Mouse (Mus musculus) embryo, embryonic 11.5 days (tissue): Measurements from ENCODE around the gene Tor1aip1.
"Not testable (repeated sequence)": the region's sequence is repeated elsewhere in the genome, so short reads cannot be mapped to it uniquely, and the experiment has no call there.

ENCODE experiments used
- DNase-seq: peaks from one replicate; pipeline ENCODE4 v3.0.0-alpha.2; 2012; ENCODE audit warnings: low read depth, low spot score

The Tor1aip1 gene

DNA sequence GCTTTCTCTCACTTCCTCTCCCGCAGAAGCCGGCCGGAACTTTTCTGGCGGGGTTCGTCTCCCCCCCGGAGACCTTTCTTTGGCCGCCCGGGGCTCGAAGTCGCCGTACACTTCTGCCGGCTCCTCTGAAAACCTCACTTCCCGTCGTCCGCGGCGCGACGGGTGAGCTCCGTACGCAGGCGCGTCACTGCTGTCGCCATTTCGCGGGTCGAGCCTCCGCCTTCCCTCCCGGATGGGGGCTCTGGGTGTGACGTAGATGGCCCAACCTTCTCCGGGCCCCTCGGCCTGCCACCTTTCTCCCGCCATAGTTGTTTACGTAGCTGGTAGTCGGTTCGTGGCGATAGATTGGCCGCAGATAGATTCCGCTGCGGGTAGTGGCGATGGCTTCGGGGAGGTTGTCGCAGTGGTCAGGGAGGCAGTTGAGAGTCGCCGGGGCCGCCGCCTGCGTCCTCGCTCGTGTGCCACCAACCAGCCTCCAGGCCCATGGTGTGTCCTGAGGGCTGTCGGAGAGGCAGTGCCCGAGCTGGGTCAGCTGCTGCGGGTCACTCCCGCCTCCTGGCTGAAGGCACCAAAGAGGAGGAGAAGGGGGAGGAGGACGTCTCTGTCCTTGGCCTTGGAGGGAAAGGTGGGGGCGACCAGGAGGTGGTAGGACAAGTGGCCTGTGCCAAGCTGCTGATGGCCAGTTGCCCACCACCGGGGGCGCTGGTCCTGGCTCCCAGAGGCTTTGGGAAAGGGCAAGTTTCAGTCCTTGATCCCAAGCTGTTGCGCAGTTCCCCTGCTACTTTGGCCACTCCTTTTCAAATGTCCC is at the start of gene Tor1aip1:
Tor1aip1 (minus strand) TSS at position 551 of the 808 bp plus-strand sequence.
- DNase-seq = peak; percentile 97

DNA sequence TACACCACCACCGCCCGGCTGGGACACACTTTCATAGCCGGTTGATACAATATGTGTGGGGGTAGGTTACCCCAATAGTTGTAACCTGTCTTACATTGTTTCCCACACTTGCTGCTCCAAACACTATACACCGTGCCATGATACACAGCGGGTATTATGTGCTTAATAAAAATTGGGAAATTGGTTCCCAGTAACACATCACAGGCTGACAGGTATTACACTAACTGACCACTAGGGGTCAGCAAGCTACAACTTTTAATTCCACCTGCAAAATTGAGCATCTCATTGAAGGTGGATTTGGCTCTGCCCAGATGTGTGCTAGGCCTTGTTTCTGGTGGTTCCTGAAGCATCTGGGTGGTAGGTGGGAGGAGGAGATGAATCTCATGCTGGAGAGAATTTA is 49.5 kb upstream of the Tor1aip1 start:
- DNase-seq = peak; percentile 45

DNA sequence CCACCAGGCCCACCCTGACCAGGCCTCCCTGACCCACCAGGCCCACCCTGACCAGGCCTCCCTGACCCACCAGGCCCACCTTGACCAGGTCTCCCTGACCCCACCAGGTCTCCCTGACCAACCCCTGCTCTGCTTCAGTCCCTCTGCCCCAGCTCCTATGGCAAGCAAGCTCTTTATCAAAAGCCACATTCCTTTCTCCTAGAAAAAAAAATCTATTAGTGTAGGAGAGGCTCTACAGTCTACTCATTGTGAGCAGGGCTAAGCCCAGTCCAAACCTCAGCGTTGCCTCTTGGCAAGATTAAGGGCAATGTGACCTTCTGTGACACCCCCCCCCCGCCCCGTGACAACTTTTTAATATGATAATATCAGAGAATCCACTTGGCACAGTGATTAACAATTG is 48.3 kb upstream of the Tor1aip1 start:
- no peak for DNase-seq

DNA sequence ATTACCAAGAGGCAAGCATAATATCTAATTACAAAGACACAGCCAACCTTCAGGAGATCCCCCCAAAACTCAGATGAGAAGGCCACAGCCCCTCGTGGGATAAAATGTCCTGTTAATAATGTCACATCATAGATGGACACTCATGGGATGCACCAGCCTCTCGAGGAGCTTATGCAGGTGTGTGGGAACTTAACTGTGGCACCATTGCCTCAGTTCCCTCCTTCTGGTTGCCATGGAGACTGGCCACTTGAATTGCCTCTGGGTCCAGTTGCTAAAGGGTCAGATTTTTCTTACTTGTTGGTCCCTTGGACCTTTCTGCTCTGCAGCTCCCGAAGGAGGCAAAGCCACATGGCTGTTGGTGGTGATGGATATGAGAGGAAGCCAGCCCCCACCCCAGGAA is 41.4 kb upstream of the Tor1aip1 start:
- no peak for DNase-seq

DNA sequence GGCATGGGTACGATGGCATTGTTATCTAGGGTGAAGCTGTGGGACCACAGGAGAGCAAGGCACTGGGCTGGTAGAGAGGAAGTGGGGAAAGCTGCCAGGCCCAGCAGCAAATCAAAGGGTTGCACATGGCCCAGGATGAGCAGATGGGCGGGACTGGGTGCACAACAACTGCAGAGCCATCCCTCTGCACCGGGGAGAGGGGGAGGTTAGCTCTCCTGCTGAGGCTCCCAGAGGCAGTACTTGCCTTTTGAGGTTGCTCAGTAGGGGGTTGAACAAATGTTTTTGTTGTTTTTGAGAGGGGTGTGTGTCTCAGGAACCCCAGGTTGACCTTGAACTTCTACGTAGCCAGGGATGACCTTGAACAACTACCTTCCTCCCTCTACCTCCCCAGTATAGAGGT is 40.2 kb upstream of the Tor1aip1 start:
- DNase-seq = no peak

DNA sequence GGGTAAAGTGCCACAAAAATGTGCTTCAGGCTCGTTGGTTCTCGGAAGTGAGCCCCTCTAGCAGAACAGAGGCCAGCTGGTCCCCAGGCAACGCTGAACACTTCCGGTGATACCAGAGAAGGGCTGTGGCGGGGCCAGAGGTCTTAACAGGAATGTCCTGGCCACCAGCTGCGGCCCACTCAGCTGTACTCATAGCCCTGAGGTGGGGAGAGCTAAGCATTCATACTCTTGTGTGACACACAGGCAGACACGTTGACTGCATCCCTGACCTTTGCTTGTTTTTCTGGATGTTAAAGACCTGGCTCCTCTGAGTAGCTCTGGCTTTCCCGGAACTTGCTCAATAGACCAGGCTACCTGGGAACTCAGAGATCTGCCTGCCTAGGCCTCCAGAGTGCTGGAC is 38.3 kb upstream of the Tor1aip1 start:
- DNase-seq = no peak

DNA sequence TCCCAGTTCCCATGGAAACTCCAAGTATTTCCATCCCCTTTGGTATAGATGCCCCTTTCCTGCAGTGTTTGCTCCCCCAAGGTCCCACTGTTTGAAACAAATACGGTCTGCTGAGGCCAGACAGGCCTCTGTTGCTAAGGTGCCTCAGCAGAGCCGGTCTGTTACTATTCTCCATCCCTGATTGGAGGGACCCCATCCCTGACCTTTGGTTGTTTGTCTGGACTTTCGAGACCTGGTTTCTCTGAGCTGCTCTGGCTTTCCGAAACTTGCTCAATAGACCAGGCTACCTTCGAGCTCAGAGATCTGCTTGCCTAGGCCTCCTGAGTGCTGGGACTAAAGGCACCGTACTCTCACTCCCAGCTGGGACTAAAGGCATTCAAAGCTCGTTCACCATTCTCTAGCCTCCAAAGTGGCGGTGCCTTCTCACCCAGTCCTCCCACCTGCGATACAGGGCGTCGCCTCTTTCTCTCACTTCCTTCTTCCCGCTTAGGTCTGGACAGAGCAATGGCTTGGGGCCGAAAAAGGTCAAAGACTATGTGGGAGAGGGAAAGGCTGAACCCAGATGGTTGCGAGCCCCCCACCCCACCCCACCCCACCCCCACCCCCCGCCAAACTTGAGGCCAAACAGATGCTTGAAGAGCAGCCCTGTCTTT is 37.0 kb upstream of the Tor1aip1 start:
- no peak for DNase-seq

DNA sequence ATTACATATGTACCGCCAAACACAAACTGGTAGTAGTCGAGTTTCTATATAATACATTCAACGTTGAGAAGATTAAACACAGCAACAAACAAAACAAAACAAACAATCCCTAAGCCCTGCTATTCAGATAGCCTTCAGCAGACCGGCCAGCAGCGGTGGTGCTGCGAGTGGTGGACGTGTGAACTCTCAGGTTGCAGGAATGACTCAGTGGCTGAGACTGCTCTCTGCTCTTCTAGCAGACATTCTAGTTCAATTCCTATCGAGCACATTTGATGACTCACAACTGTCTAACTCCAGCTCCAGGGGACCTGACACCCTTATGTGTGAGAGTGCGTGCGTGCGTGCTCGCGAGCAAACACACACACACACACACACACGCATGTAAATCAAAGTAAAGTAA is 33.8 kb upstream of the Tor1aip1 start:
- DNase-seq = no peak

DNA sequence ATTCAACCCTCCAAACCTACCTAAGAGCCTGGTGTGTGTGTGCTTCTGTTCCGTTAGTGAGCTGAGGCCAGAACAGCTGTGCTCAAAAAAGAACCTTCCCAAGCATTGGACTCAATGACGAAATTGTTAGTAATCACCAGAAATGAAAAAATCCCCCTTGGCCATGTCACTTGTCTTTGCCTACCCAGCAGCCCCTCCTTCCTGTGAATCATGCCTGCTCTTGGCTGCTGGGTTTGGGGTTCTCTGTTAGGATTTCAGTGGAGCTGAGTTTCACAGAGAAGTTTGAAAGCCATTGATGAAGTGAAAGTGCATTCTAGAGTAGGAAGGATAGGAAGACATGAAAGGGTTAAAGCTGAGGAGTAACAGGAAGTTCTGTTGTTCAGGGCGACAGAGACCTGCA is 29.9 kb upstream of the Tor1aip1 start:
- DNase-seq = no peak

DNA sequence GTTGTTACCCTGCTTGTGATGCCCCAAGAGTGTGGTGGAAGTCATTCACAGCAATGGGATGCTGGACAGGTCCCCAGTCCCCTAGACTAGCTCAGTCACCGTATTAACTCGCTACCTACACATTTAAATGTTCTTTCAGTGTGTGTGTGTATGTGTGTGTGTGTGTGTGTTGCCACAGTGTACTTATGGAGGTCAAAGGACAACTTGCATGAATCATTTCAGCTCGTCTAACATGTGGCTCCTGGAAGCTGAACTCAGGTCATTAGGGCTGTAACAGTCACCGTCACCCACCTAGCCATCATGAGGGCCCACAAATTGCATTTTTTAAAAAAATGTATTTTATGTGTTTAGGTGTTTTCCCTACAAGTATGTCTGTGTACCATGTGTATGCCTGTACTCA is 25.9 kb upstream of the Tor1aip1 start:
- DNase-seq = no peak

DNA sequence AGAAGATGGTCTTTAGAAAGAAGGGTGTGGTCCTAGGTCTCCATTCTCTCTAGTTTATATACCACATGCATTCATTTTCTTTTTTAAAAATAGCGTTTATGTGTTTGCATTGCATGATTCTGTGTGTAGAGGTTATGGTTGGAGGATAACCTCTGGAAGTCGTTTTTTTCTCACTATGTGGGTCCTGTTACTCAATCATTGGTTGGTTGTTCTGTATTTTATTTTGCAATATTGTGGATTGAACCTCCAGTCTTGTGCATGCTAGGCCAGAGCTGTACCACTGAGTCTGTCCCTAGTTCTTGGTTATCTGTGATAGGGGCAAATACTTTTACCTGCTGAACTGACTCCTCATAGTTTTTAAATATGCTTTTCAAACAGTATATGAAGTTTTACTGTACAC is 21.9 kb upstream of the Tor1aip1 start:
- no peak for DNase-seq

DNA sequence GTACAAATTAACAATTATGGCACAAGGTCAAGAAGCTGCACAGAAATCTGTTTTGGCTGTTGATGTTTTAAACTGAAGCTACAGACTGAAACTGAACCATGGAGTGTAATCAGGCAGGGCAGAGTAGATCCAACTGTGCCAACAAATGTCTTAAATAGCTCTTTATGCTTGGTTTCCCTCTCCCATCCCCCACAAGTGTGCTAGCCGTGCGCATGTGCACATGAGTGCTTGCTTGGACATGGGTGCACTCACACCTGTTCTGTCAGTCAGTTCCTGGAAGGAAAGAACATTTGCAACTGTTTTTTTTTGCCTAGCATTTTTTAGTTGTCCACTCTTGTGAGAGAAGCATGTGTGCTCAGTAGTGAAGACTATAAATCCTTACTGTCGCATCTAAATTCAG is 10.4 kb upstream of the Tor1aip1 start:
- no peak for DNase-seq

DNA sequence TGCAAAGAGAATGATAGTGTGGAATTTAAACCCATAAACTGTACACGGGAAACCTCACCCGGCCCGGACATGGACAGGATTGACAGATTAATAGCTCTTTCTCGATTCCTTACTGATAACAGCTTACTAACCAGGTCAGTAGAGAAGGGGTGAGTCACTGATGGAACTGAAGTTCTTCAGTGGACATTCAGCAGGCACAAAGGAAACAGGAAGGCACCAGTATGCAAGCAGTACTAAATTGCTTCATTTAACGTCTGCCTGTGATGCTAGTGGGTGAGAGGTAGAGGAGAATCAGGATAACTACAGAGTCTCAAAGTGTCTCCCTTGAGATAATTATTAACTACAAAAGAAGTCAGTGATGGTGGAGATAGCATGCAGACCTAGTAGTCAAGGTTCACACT is 7.9 kb upstream of the Tor1aip1 start:
- no peak for DNase-seq

DNA sequence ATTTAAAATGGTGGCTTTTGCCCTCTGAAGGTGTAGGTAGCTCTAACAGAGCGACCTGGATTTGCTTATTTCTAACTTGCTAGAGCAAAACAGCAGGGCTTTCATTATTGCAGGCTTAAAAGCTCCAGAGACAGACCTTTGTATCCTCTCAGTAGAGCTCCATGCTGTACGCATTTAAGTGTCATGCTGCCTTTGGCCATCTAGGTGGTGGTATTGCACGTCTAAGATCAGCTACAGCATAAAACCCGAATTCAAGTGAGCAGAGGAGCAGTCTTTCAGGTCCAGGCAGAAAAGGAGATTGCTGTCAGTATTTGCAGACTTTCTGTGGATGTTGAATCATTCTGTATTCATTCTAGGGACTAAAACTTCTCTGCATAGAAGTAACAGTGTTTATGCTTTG is 6.7 kb upstream of the Tor1aip1 start:
- peak; percentile 23 for DNase-seq

DNA sequence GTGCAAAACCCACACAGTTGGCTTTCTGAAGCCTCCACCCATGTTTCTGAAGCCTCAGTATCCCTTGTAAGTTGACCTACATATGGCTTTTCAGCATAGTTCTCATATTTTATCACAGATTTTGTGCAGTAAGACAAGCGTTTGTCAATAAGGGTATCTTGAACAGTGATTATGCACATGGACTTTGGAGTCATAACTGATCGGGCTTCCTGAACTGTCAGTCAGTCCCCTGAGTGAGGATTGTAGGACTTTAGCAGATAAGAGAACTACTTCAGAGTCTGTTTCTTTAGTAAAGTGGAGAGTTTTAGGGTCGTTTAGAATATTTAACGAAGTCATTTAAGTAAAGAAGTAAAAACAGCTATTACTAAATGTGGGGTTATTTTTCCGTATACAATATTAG is 6.2 kb upstream of the Tor1aip1 start:
- DNase-seq = no peak

DNA sequence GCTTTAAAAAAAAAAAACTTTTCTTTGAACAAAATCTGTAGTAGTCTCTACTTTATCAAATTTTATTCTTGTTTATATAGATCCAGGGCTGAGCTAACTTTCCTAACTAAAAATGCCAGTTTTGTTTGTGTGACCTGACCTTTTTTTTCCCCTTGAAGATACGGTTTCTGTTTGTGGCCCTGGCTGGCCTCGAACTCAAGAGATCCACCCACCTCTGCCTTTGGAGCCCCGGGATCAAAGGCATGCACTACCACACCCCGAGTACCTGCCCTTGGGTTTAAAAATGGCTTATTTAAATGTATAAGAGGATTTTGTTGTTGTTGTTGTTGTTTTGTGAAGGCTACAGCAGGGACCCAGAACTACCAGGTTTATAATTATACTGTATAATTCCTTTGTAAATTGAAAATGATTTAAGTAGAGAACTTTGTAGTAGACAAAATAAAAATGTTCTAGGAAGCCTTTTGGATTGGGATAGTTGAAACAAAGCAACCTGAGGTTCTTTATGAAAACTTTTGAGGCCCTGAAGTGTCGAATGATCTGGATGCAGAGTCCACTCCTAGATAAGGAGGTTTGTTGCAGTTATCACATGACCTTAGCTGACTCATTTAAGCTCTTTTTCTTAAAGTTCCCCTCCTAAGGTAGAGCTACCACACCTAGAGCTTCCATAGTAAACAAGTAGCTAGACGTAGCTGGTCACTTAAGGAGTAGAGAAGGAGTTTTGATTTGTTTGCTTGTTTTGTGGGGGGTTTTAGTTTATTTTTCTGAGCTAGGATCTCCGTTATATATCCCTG is 5.4 kb upstream of the Tor1aip1 start:
- DNase-seq = no peak

DNA sequence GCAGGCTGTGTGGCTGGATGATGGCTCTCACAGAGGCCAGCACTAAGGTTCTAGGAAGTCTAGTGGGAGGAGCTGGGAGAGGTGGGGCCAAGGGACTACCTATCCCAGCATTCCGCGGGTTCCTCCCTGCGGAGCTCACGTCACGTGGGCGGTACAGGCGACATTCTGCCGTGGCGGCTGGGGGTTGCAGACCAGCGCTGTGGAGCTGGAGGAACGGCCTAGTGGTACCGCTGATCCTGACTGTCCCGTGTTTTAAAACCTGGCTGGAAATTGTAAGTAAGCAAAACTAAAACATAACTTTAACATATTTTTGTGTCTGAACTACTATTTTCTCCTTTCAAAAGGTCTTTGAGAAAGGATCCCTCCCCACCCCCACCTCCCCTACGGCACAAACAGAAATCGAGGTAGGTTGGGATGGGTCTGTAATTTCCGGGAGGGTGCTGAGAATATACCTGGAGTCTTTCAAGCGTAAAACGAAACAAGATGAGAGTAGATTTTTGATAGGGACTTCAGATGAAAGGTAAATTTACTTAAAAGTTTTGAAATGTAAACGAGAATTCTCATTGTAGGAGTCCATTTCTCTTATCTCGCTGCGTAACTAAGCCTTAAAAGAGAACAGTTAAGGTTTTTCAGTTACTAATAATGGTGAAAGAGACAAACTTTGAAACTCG is 4.6 kb upstream of the Tor1aip1 start:
- DNase-seq = peak; percentile 87

DNA sequence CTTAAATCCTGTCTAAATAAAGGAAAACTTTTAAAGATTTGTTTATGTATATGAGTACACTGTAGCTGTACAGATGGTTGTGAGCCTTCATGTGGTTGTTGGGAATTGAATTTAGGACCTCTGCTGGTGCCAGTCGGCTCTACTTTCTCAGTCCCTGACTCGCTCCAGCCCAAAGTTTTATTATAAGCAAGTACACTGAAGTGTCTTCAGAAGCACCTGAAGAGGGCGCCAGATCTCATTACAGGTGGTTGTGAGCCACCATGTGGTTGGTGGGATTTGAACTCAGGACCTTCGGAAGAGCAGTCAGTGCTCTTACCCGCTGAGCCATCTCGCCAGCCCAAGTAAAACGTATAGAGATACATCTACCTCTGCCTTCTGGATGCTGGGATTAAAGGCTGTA is 3.7 kb upstream of the Tor1aip1 start:
- DNase-seq = not testable (repeated sequence)

DNA sequence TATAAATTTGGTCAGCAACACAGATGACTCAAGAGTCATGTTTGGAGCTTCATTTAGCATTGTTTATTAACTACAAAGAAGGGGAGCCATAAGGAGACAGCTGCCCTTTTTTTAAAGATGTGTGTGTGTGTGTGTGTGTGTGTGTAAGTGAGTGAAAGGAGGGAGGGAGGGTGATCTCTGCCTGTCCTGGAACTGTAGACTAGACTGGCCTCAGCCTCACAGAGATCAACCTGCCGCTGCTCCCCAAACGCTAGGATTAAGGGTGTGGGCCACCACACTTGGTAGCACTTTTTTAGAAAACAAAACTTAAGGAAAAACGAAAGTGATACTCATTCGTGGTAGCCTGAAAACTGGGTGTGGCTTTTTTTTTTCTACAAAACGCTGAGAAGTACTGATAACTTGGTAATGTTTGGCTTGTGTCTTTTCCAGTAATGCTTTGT is 884 bp upstream of the Tor1aip1 start:
- DNase-seq = no peak

DNA sequence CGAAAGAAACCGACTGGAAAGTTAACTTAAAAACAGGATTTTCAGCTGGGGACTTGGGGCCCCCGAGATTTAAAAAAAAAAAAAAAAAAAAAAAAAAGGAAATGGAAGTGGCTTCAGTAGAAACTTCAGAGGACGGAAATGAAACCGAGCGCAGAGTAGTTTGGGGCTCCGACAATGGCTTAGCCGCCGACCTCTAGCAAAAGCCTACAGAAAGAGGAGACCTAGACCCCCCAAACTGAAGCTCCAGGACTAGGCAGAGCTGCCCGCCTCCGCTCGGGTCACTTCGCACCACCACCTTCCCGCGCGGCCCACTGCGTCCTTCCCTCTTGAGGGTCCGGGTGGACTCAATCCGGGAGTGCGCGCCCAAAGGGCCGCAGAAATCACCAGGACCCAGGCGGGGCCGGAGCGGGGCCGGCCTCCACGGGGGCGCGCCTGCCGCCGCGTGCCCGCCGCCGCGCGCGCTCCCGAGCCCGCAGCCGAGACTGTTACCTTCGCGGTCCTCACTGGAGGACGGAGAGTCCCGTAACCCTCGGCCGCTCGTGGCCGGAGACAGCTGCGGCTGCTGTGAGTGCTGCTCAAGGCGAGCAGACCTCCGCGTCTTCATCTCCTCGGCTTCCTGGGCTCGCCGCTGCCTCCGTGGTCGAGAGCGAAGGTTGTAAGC is 881 bp downstream of the Tor1aip1 start, which contains the start of gene Tor1aip2:
Tor1aip2 (plus strand) TSS at position 135 of the 661 bp plus-strand sequence.
- DNase-seq = peak; percentile 75

DNA sequence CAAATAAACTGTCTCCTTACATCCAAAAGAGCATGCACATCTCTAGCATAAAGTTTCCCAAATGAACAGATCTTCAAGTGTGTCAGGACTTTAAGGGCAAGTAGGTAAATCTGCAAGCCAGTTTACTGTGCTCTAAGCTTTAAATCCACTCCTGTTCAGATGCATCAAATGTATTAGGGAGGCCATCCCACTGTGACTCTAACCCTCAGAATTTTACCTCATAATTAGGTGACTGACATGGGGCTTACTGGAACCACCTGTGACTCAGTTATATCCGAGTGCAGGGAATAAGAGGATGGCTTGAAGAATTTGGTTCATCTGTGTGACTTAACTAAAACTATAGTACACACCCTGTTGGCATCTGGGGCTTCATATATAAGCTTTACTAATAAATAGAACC is 1.6 kb downstream of the Tor1aip1 start:
- DNase-seq = no peak
